Mouse (Mus musculus) C2C12 (cell line): Measurements from ENCODE around the gene Zpbp.

Source experiments
- CEBPB ChIP-seq: IDR thresholded peaks from one replicate; pipeline ENCODE4 v1.6.1; 2011; ENCODE audit warnings: low read depth, mild to moderate bottlenecking, control low read depth, moderate library complexity
- CTCF ChIP-seq: IDR thresholded peaks from one replicate; pipeline ENCODE4 v1.5.1; 2011; ENCODE audit not compliant: control insufficient read depth, insufficient read depth, insufficient read length
- FOSL1 ChIP-seq: IDR thresholded peaks from one replicate; pipeline ENCODE4 v1.8.0; 2011; ENCODE audit warnings: mild to moderate bottlenecking, low read length; ENCODE audit not compliant: poor library complexity, insufficient read depth, severe bottlenecking
- USF1 ChIP-seq: IDR thresholded peaks from one replicate; pipeline ENCODE4 v1.6.1; 2011; ENCODE audit warnings: low read depth, mild to moderate bottlenecking, control low read depth, moderate library complexity

- no peak for TF ChIP-seq CTCF
- no peak for TF ChIP-seq CEBPB
- no peak for TF ChIP-seq FOSL1
- TF ChIP-seq USF1: no peak
Observed at GRCm38 (mm10) chr11:11283512-11283911, 178.7 kb downstream of the Zpbp start.
